Mouse (Mus musculus) erythroblast, embryonic 14.5 days (primary cell): ENCODE data around the gene Alx3. TPM values are rescaled to one million over a fixed set of nuclear protein-coding genes. Genes with fewer than 3 reads are reported as not detected.

Source experiments
- H3K27me3 ChIP-seq: 2 replicates; pipeline ENCODE4 v1.6.1; 2012; ENCODE audit warnings: inconsistent platforms; ENCODE audit not compliant: control insufficient read depth
- H3K36me3 ChIP-seq: 2 replicates; pipeline ENCODE4 v1.6.1; 2012; ENCODE audit warnings: mild to moderate bottlenecking, inconsistent platforms; ENCODE audit not compliant: control insufficient read depth
- H3K4me1 ChIP-seq: 2 replicates; pipeline ENCODE4 v1.6.1; 2012; ENCODE audit warnings: inconsistent platforms; ENCODE audit not compliant: control insufficient read depth
- H3K4me3 ChIP-seq: replicated peaks from 2 replicates; pipeline ENCODE3; 2012; ENCODE audit warnings: moderate library complexity, mild to moderate bottlenecking, inconsistent platforms
- H3K9me3 ChIP-seq: 2 replicates; pipeline ENCODE4 v1.6.1; 2012; ENCODE audit warnings: low read length, inconsistent platforms, mixed read lengths; ENCODE audit not compliant: control insufficient read depth
- GATA1 ChIP-seq: IDR thresholded peaks from 2 replicates; pipeline ENCODE4 v1.6.1; 2012; ENCODE audit warnings: low read length, inconsistent platforms, mixed read lengths
- TAL1 ChIP-seq: IDR thresholded peaks from 3 replicates; pipeline ENCODE4 v1.6.1; 2012; ENCODE audit warnings: low read length, inconsistent platforms, mixed read lengths
- polyA plus RNA-seq: library from polyadenylated mRNA; stranded (reverse); fragments of >175 nt; gene quantifications from 2 replicates; pipeline ENCODE4 v1.2.3, GENCODE M21; 2012

The Alx3 gene
- polyA plus RNA-seq, 1 experiment = not detected

GRCm38 (mm10) chr3:107595938-107596461 is 1.2 kb downstream of the Alx3 start:
- TF ChIP-seq GATA1 (no peak), TAL1 (no peak)
- no peaks in the 10 kb centered on the region for H3K36me3 ChIP-seq
- no peak overlapping the region for H3K4me3 ChIP-seq
- H3K27me3 ChIP-seq = peaks cover 96% of the 10 kb centered on the region
- peaks cover 2% of the 10 kb centered on the region; the same call in 1 of the 2 replicates for H3K9me3 ChIP-seq
- no peaks in the 10 kb centered on the region for H3K4me1 ChIP-seq

GRCm38 (mm10) chr3:107596559-107596958 is 1.7 kb downstream of the Alx3 start:
- TF ChIP-seq TAL1 (no peak), GATA1 (no peak)
- no peaks in the 10 kb centered on the region for H3K4me1 ChIP-seq
- H3K36me3 ChIP-seq = no peaks in the 10 kb centered on the region
- peaks cover 96% of the 10 kb centered on the region for H3K27me3 ChIP-seq
- no peak overlapping the region for H3K4me3 ChIP-seq
- H3K9me3 ChIP-seq = peaks cover 2% of the 10 kb centered on the region; the same call in 1 of the 2 replicates

- H3K4me1 ChIP-seq = no peaks in the 10 kb centered on the region
- TF ChIP-seq TAL1 (no peak), GATA1 (no peak)
- peaks cover 97% of the 10 kb centered on the region for H3K27me3 ChIP-seq
- H3K36me3 ChIP-seq = no peaks in the 10 kb centered on the region
- peaks cover 2% of the 10 kb centered on the region; the same call in 1 of the 2 replicates for H3K9me3 ChIP-seq
- H3K4me3 ChIP-seq = no peak overlapping the region
Observed at GRCm38 (mm10) chr3:107597134-107597533, 2.3 kb downstream of the Alx3 start.

GRCm38 (mm10) chr3:107597586-107598389 is 3.0 kb downstream of the Alx3 start:
- TF ChIP-seq GATA1 = no peak
- TF ChIP-seq TAL1 = no peak
- Histone ChIP-seq H3K9me3 (peaks cover 2% of the 10 kb centered on the region; the same call in 1 of the 2 replicates), H3K36me3 (no peaks in the 10 kb centered on the region), H3K27me3 (peaks cover 93% of the 10 kb centered on the region), H3K4me1 (no peaks in the 10 kb centered on the region), H3K4me3 (no peak overlapping the region)

DNA sequence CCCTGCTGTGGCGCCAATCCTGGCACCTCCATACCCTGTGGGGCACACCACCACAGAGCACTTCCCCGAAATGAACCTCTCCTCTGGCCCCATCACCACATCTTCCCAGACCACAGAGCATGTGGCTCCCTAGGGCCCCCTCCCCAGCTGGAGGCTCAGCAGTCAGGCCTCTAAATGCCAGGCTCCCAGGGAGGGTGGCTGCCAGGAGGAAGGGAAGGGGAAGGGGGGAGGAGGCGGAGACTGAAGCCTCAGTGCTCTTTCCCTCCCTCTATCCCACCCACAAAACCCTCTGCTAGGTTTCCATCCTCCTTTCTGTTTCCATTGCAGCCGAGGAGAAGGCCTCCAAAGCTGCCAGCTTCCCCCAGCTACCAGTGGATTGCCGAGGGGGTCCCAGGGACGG is 5.3 kb downstream of the Alx3 start:
- peaks cover 69% of the 10 kb centered on the region for H3K27me3 ChIP-seq
- no peaks in the 10 kb centered on the region for H3K36me3 ChIP-seq
- peaks cover 2% of the 10 kb centered on the region; the same call in 1 of the 2 replicates for H3K9me3 ChIP-seq
- no peak overlapping the region for H3K4me3 ChIP-seq
- TF ChIP-seq TAL1 (no peak), GATA1 (no peak)
- H3K4me1 ChIP-seq = no peaks in the 10 kb centered on the region

- Histone ChIP-seq H3K4me3 (no peak overlapping the region), H3K36me3 (no peaks in the 10 kb centered on the region), H3K9me3 (no peaks in the 10 kb centered on the region), H3K27me3 (peaks cover 18% of the 10 kb centered on the region), H3K4me1 (peaks cover 8% of the 10 kb centered on the region)
- no peak for TF ChIP-seq GATA1
Observed at GRCm38 (mm10) chr3:107605304-107605703, 10.5 kb downstream of the Alx3 start.

GRCm38 (mm10) chr3:107607221-107607620 is 12.4 kb downstream of the Alx3 start:
- no peaks in the 10 kb centered on the region for H3K9me3 ChIP-seq
- peaks cover 2% of the 10 kb centered on the region; the same call in 1 of the 2 replicates for H3K27me3 ChIP-seq
- no peak overlapping the region for H3K4me3 ChIP-seq
- H3K4me1 ChIP-seq = peaks cover 8% of the 10 kb centered on the region
- no peak for TF ChIP-seq TAL1
- TF ChIP-seq GATA1 = no peak
- peaks cover 4% of the 10 kb centered on the region for H3K36me3 ChIP-seq

GRCm38 (mm10) chr3:107608808-107609207 is 14.0 kb downstream of the Alx3 start:
- no peak overlapping the region for H3K4me3 ChIP-seq
- H3K9me3 ChIP-seq = no peaks in the 10 kb centered on the region
- H3K36me3 ChIP-seq = peaks cover 18% of the 10 kb centered on the region
- H3K27me3 ChIP-seq = no peaks in the 10 kb centered on the region
- no peak for TF ChIP-seq TAL1
- no peak for TF ChIP-seq GATA1
- peaks cover 8% of the 10 kb centered on the region for H3K4me1 ChIP-seq

GRCm38 (mm10) chr3:107609376-107609775 is 14.5 kb downstream of the Alx3 start:
- no peaks in the 10 kb centered on the region for H3K27me3 ChIP-seq
- no peak overlapping the region for H3K4me3 ChIP-seq
- H3K9me3 ChIP-seq = no peaks in the 10 kb centered on the region
- no peak for TF ChIP-seq TAL1
- TF ChIP-seq GATA1 = no peak
- peaks cover 8% of the 10 kb centered on the region for H3K4me1 ChIP-seq
- peaks cover 24% of the 10 kb centered on the region for H3K36me3 ChIP-seq

GRCm38 (mm10) chr3:107611394-107611793 is 16.6 kb downstream of the Alx3 start:
- no peaks in the 10 kb centered on the region for H3K27me3 ChIP-seq
- TF ChIP-seq TAL1 (no peak), GATA1 (no peak)
- peaks cover 44% of the 10 kb centered on the region for H3K36me3 ChIP-seq
- no peaks in the 10 kb centered on the region for H3K9me3 ChIP-seq
- H3K4me1 ChIP-seq = peaks cover 8% of the 10 kb centered on the region
- H3K4me3 ChIP-seq = no peak overlapping the region
